Mouse (Mus musculus) E14TG2a.4 (cell line): ENCODE measurements at regions not wholly inside any gene's neighbourhood (a gene's known extent, or its start where the extent isn't known, plus 50 kb on each side); places are given as distances from the start of the nearest gene placed in this dataset.

ENCODE experiments used
- CTCF ChIP-seq: conservative IDR thresholded peaks from 2 replicates; pipeline ENCODE4 v1.5.1; 2014; ENCODE audit warnings: low read length
- NANOG ChIP-seq: IDR thresholded peaks from 2 replicates; pipeline ENCODE4 v1.6.1; 2014; ENCODE audit warnings: borderline replicate concordance, low read length, mixed read lengths
- POU5F1 ChIP-seq: IDR thresholded peaks from 2 replicates; pipeline ENCODE4 v1.6.1; 2014; ENCODE audit warnings: low read length, borderline replicate concordance

- TF ChIP-seq CTCF: no peak
- TF ChIP-seq POU5F1: no peak
- no peak for TF ChIP-seq NANOG
Measured at GRCm38 (mm10) chr14:101997535-101997934, 267.8 kb downstream of the Lmo7 start.
